Mouse (Mus musculus) hindbrain, embryonic 12.5 days (tissue): ENCODE results near the gene Pnmal2. TPM values are rescaled to one million over a fixed set of nuclear protein-coding genes. Genes with fewer than 3 reads are reported as not detected.

Experiments
- ATAC-seq: fragments of 200-750 bp; cut with Nextera tagmentation; 2 replicates; pipeline ENCODE4 v1.8.0; 2017; ENCODE audit warnings: moderate TSS enrichment; ENCODE audit not compliant: low FRiP score
- H3K27ac ChIP-seq: fragments of 300-500 bp; sonication (generic); 2 replicates; pipeline ENCODE4 v1.5.1; 2016; ENCODE audit warnings: mild to moderate bottlenecking
- H3K27me3 ChIP-seq: fragments of 300-500 bp; sonication (generic); 2 replicates; pipeline ENCODE4 v1.6.1; 2016; ENCODE audit warnings: mild to moderate bottlenecking
- H3K36me3 ChIP-seq: fragments of 300-500 bp; sonication (generic); 2 replicates; pipeline ENCODE4 v1.6.1; 2016; ENCODE audit warnings: mild to moderate bottlenecking
- H3K4me1 ChIP-seq: fragments of 300-500 bp; sonication (generic); 2 replicates; pipeline ENCODE4 v1.6.1; 2016
- H3K4me2 ChIP-seq: fragments of 300-500 bp; sonication (generic); replicated peaks from 2 replicates; pipeline ENCODE4 v1.6.1; 2016; ENCODE audit warnings: mild to moderate bottlenecking
- H3K4me3 ChIP-seq: fragments of 300-500 bp; sonication (generic); 2 replicates; pipeline ENCODE4 v1.5.1; 2016; ENCODE audit warnings: mild to moderate bottlenecking
- H3K9ac ChIP-seq: fragments of 300-500 bp; sonication (generic); 2 replicates; pipeline ENCODE4 v1.6.1; 2016; ENCODE audit warnings: mild to moderate bottlenecking, moderate library complexity
- H3K9me3 ChIP-seq: fragments of 300-500 bp; sonication (generic); replicated peaks from 2 replicates; pipeline ENCODE4 v1.6.1; 2016; ENCODE audit warnings: mild to moderate bottlenecking
- WGBS: fragments of 180-500 bp; shearing (Covaris S2); methylation state at CpG from one replicate; pipeline ENCODE4 v1.1.7; 2016; 5-methylcytosine and 5-hydroxymethylcytosine counted together
- polyA plus RNA-seq: library from polyadenylated mRNA; unstranded; fragments of >200 nt; fragmentation: Nextera tagmentation; extraction: Ambion mirVana; gene quantifications from 2 replicates; pipeline ENCODE4 v1.2.1, GENCODE M21; 2016

The Pnmal2 gene
- polyA plus RNA-seq, 1 experiment from 2014 or later: 55.6 TPM

GRCm38 (mm10) chr7:16995345-16995744, 50.9 kb downstream of the Pnmal2 start:
- peaks cover 46% of the 10 kb centered on the region for H3K4me1 ChIP-seq
- H3K9me3 ChIP-seq: no peaks in the 10 kb centered on the region
- peak overlapping the region; percentile 45 for H3K4me3 ChIP-seq
- WGBS: 91% methylated on average over 4 of the region's 4 CpGs
- peak overlapping the region; percentile 49 for H3K4me2 ChIP-seq
- H3K36me3 ChIP-seq: peaks cover 4% of the 10 kb centered on the region; the same call in 1 of the 2 replicates
- H3K27me3 ChIP-seq: no peaks in the 10 kb centered on the region
- no peak for ATAC-seq
- 0 out of 2 replicates have a peak overlapping the region, but pooled peaks have one; percentile 8 for H3K27ac ChIP-seq
- peak overlapping the region; percentile 59; the same call in 1 of the 2 replicates for H3K9ac ChIP-seq

Other genes with a start within 250 kb of the Pnmal2 start
- gene Ceacam9, start 222.8 kb upstream of the Pnmal2 start, polyA plus RNA-seq: not detected in 2 replicates
- gene Ap2s1, start 206.3 kb upstream of the Pnmal2 start, polyA plus RNA-seq: 262 and 292 TPM in 2 replicates
- gene Slc1a5, start 163.3 kb upstream of the Pnmal2 start, polyA plus RNA-seq: 20.2 and 20.5 TPM in 2 replicates
- gene Strn4, start 128.8 kb upstream of the Pnmal2 start, polyA plus RNA-seq: 180 and 183 TPM in 2 replicates
- 38.7 and 39.1 TPM in 2 replicates for gene Fkrp, start 128.0 kb upstream of the Pnmal2 start, polyA plus RNA-seq
- 8.8 and 9.3 TPM in 2 replicates for gene Prkd2, start 101.8 kb upstream of the Pnmal2 start, polyA plus RNA-seq
- gene Dact3, start 69.4 kb upstream of the Pnmal2 start, polyA plus RNA-seq: 9.0 and 10.4 TPM in 2 replicates
- 12.1 and 13.6 TPM in 2 replicates for gene Gng8, start 52.9 kb upstream of the Pnmal2 start, polyA plus RNA-seq
- 1.6 and 2.1 TPM in 2 replicates for gene Ptgir, start 38.2 kb upstream of the Pnmal2 start, polyA plus RNA-seq
- 185 and 210 TPM in 2 replicates for gene Calm3, start 20.6 kb upstream of the Pnmal2 start, polyA plus RNA-seq
- gene Pnmal1, start 15.0 kb downstream of the Pnmal2 start, polyA plus RNA-seq: 24.0 and 27.3 TPM in 2 replicates
- 1.0 and 1.7 TPM in 2 replicates for gene Gm42372, start 38.4 kb downstream of the Pnmal2 start, polyA plus RNA-seq
- 9.2 and 10.4 TPM in 2 replicates for gene Ccdc8, start 48.0 kb downstream of the Pnmal2 start, polyA plus RNA-seq
- 101 and 102 TPM in 2 replicates for gene Ppp5c, start 83.2 kb downstream of the Pnmal2 start, polyA plus RNA-seq
- gene Hif3a, start 117.7 kb downstream of the Pnmal2 start, polyA plus RNA-seq: 7.9 and 9.5 TPM in 2 replicates
- gene Psg16, start 129.4 kb downstream of the Pnmal2 start, polyA plus RNA-seq: 0.26 and 0.36 TPM in 2 replicates
- gene Ceacam3, start 205.6 kb downstream of the Pnmal2 start, polyA plus RNA-seq: not detected in 2 replicates